Mouse (Mus musculus): ENCODE data around the gene Ncoa4. TPM values are rescaled to one million over a fixed set of nuclear protein-coding genes. Genes with fewer than 3 reads are reported as not detected.

Ncoa4 gene
- polyA plus RNA-seq (2012; rRNA removed) = 63.1 and 69.4 TPM in 2 replicates

GRCm38 (mm10) chr14:32159690-32160246 lies at the start of gene Ncoa4:
TSS of gene Ncoa4 (plus strand) at chr14:32159865.

DNA sequence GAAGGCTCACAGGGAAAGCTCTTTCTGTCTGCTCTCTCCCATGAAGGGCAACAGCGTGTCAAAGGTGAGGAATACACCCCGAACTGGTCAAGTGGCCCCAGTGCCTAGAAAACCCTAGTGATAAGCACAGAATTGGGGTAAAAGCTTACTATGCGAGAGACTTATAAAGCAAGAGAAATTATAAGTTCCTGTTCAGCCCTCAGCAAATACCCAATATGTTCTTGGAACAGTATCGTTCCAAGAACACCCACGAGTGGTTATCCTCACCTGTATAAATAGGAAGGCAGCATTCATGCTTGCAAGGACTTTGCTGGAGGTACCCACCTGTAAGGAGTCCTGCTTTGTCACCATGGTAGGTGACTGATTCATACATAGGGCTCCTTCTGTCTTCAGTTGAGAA lies 17.9 kb upstream of the Ncoa4 start, which contains the start of gene Msmb:
TSS of gene Msmb (plus strand) at position 301 of the 400 bp plus-strand sequence.

GRCm38 (mm10) chr14:32201791-32202451 lies 42.3 kb downstream of the Ncoa4 start, which contains the start of the genes Timm23 and Parg:
TSS of gene Timm23 (minus strand) at chr14:32201898.
TSS of gene Parg (plus strand) at chr14:32201949.

Other genes starting within 250 kb of the Ncoa4 start
- 0.90 and 0.91 TPM in 2 replicates for gene Galnt15, start 130.9 kb upstream of the Ncoa4 start, polyA plus RNA-seq (2012; rRNA removed)
- gene Oxnad1, start 74.5 kb upstream of the Ncoa4 start, polyA plus RNA-seq (2012; rRNA removed) = 22.1 and 23.4 TPM in 2 replicates
- 45.1 and 50.9 TPM in 2 replicates for gene Dph3, start 74.1 kb upstream of the Ncoa4 start, polyA plus RNA-seq (2012; rRNA removed)
- not detected in 2 replicates for gene Msmb, start 17.8 kb upstream of the Ncoa4 start, polyA plus RNA-seq (2012; rRNA removed)
- gene Timm23, start 42.0 kb downstream of the Ncoa4 start, polyA plus RNA-seq (2012; rRNA removed) = 141 and 160 TPM in 2 replicates
- 16.7 and 16.8 TPM in 2 replicates for gene Parg, start 42.1 kb downstream of the Ncoa4 start, polyA plus RNA-seq (2012; rRNA removed)
- gene Ogdhl, start 162.2 kb downstream of the Ncoa4 start, polyA plus RNA-seq (2012; rRNA removed) = 25.0 and 26.9 TPM in 2 replicates
- gene 1700024G13Rik, start 228.5 kb downstream of the Ncoa4 start, polyA plus RNA-seq (2012; rRNA removed) = 0.32 and 0.72 TPM in 2 replicates

Measured in central nervous system, embryonic 18 days (tissue).